Mouse (Mus musculus): ENCODE measurements around the gene Zfp316.

GRCm38 (mm10) chr5:143288378-143288911, 18.6 kb upstream of the Zfp316 start:
- TF ChIP-seq MXI1 (IDR thresholded peaks at IDR 0.05; ENCODE audit: low read depth, low read length) (no peak), POLR2AphosphoS2 (IDR thresholded peaks at IDR 0.05; ENCODE audit: low read depth, low read length) (no peak), CTCF (conservative IDR thresholded peaks at IDR 0.05 in 1 of 2, IDR thresholded peaks at IDR 0.05 in 1 of 2; ENCODE audit: low read depth in 2 of 2, low read length in 2 of 2) (no peak), ELF1 (IDR thresholded peaks at IDR 0.05; ENCODE audit: low read depth, low read length) (no peak), KAT2A (IDR thresholded peaks at IDR 0.05; ENCODE audit: insufficient replicate concordance, low read length) (no peak), SIN3A (IDR thresholded peaks at IDR 0.05; ENCODE audit: low read length) (no peak), USF1 (IDR thresholded peaks at IDR 0.05; ENCODE audit: low read depth, low read length) (no peak), NELFE (IDR thresholded peaks at IDR 0.05; ENCODE audit: low read depth, low read length) (no peak), JUND (conservative IDR thresholded peaks at IDR 0.05; ENCODE audit: low read depth, low read length) (no peak), CHD1 (IDR thresholded peaks at IDR 0.05; ENCODE audit: low read depth, low read length) (no peak), ZKSCAN1 (IDR thresholded peaks at IDR 0.05; ENCODE audit: borderline replicate concordance, low read depth, low read length) (no peak)

All from CH12.LX (cell line).